Mouse (Mus musculus) forebrain, postnatal 0 days (tissue): ENCODE measurements around the gene Olfr1513. TPM values are rescaled to one million over a fixed set of nuclear protein-coding genes. Genes with fewer than 3 reads are reported as not detected.
"Not testable (repeated sequence)": the region's sequence is repeated elsewhere in the genome, so short reads cannot be mapped to it uniquely, and the experiment has no call there.

Experiments
- ATAC-seq: fragments of 200-750 bp; cut with Nextera tagmentation; 2 replicates; pipeline ENCODE4 v1.8.0; 2017; ENCODE audit warnings: mild to moderate bottlenecking, moderate library complexity
- DNase-seq: peaks from one replicate; pipeline ENCODE4 v3.0.0-alpha.2; 2015
- H3K27ac ChIP-seq: fragments of 300-500 bp; sonication (generic); 2 replicates; pipeline ENCODE4 v1.5.1; 2014; ENCODE audit warnings: low read depth, mild to moderate bottlenecking, antibody characterized with exemption, low read length, moderate library complexity, mixed read lengths
- H3K27me3 ChIP-seq: fragments of 300-500 bp; sonication (generic); 2 replicates; pipeline ENCODE4 v1.6.1; 2014; ENCODE audit warnings: mild to moderate bottlenecking, low read length, mixed read lengths; ENCODE audit not compliant: insufficient read depth
- H3K36me3 ChIP-seq: fragments of 300-500 bp; sonication (generic); 2 replicates; pipeline ENCODE4 v1.6.1; 2014; ENCODE audit warnings: mild to moderate bottlenecking, moderate library complexity; ENCODE audit not compliant: insufficient read depth
- H3K4me1 ChIP-seq: fragments of 300-500 bp; sonication (generic); 2 replicates; pipeline ENCODE4 v1.6.1; 2014; ENCODE audit warnings: antibody characterized with exemption; ENCODE audit not compliant: insufficient read depth
- H3K4me2 ChIP-seq: fragments of 300-500 bp; sonication (generic); 2 replicates; pipeline ENCODE4 v1.6.1; 2014; ENCODE audit warnings: low read depth, mild to moderate bottlenecking, moderate library complexity
- H3K4me3 ChIP-seq: fragments of 300-500 bp; sonication (generic); 2 replicates; pipeline ENCODE4 v1.5.1; 2014; ENCODE audit warnings: low read depth, low read length, mixed read lengths
- H3K9ac ChIP-seq: fragments of 300-500 bp; sonication (generic); 2 replicates; pipeline ENCODE4 v1.6.1; 2014; ENCODE audit warnings: mild to moderate bottlenecking
- H3K9me3 ChIP-seq: fragments of 300-500 bp; sonication (generic); 2 replicates; pipeline ENCODE4 v1.6.1; 2016; ENCODE audit warnings: low read length
- CTCF ChIP-seq: sonication (generic); IDR thresholded peaks from 2 replicates; pipeline ENCODE4 v1.5.1; 2016; ENCODE audit warnings: antibody characterized with exemption, control low read depth, low read depth
- WGBS: fragments of 180-500 bp; shearing (Covaris S2); extraction: QIAGEN DNeasy Blood & Tissue Kit; methylation state at CpG from one replicate; pipeline ENCODE4 v1.1.7; 2014; 5-methylcytosine and 5-hydroxymethylcytosine counted together
- polyA plus RNA-seq: library from polyadenylated mRNA; unstranded; fragments of >200 nt; fragmentation: Nextera tagmentation; extraction: Ambion mirVana; gene quantifications from 2 replicates; pipeline ENCODE4 v1.2.1, GENCODE M21; 2015
- total RNA-seq: library from RNA; depleted of rRNA; stranded (reverse); fragments of >200 nt; gene quantifications from 2 replicates; pipeline ENCODE4 v1.2.3, GENCODE M21; 2014; rRNA removed

Olfr1513 gene
- total and polyA plus RNA-seq, 2 experiments from 2014 or later: not detected

DNA sequence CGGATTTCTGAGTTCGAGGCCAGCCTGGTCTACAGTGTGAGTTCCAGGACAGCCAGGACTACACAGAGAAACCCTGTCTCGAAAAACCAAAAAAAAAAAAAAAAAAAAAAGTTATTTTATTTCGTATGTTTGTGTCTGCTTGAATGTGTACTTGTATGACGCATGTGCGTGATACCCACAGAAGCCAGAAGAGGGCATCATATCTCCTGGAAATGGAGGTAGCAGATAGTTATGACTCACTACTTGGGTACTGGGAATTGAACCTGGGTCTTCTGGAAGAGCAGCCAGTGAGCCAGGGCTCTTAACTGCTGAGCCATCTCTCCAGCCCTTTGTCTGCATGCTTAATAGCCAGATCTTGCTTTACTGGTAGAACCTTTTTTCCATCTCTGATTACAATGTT, 45.9 kb downstream of the Olfr1513 start:
- DNase-seq, ATAC-seq: not testable (repeated sequence)

DNA sequence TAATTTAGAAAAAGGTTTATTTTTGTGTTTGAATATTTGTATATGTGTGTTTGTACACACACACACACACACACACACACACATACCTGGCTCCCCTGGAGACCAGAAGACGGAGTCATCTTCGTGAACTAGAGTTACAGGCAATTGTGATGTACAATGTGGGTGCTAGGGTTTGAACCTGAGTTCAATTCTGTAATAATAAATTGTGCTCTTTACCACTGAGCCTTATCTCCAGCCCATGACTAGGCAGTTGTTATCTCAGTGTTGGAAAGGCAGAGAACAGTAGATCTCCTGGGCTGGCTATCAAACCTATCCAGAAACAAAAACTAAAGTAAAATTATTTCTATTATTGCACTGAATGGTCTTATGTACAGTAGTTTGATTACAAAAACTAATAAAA, 50.1 kb downstream of the Olfr1513 start:
- peaks cover 6% of the 10 kb centered on the region; the same call in 1 of the 2 replicates for H3K4me1 ChIP-seq
- H3K9me3 ChIP-seq: no peaks in the 10 kb centered on the region
- no peaks in the 10 kb centered on the region for H3K27me3 ChIP-seq
- no peak for ATAC-seq
- no peak overlapping the region for H3K9ac ChIP-seq
- H3K4me3 ChIP-seq: no peak overlapping the region
- no peak for TF ChIP-seq CTCF
- no peak overlapping the region for H3K4me2 ChIP-seq
- H3K27ac ChIP-seq: no peak overlapping the region
- DNase-seq: no peak
- 100% methylated on average over 2 of the region's 2 CpGs for WGBS
- H3K36me3 ChIP-seq: peaks cover 9% of the 10 kb centered on the region; the same call in 1 of the 2 replicates

More for the DNA sequence above, 45.9 kb downstream of the Olfr1513 start:
- WGBS: 95% methylated on average over 5 of the region's 6 CpGs
- not testable (repeated sequence) for H3K4me3 ChIP-seq, H3K27ac ChIP-seq, H3K9ac ChIP-seq, H3K9me3 ChIP-seq, H3K27me3 ChIP-seq, H3K4me2 ChIP-seq
- peaks cover 27% of the 10 kb centered on the region for H3K36me3 ChIP-seq
- TF ChIP-seq CTCF: peak; percentile 26; the same call in 1 of the 2 replicates
- H3K4me1 ChIP-seq: peaks cover 11% of the 10 kb centered on the region

DNA sequence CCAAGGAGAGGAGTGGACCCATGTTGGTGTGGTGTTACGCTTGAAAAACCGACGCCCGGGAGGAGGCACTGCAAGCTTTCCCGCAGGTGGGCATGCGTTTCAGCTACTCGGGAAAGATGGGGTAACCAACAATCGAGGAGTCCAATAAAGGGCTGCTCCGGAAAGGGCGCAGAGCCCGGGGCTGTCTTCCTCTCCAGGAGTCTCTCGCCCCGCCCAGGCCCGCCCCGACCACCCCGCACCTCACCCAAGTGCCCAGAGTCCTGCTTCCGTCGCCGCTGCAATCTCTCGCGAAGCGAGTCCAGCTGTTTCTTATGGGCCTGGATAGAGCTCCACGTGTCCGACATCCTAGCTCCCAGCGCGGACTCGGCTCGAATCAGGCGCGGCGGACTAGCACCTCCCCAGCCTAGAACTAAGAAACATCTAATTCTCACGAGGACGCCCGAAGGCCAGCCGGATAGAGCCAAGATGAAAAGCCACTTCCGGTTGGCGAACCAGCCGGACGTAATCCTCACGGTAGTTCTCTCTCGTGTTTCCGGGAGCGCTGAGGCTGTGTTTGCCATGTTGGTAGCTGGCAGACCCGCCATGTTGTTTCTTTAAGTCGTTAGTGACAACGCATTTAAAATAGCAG, 51.5 kb downstream of the Olfr1513 start, which contains the start of gene Mettl3:
TSS of gene Mettl3 (minus strand) at position 485 of the 628 bp plus-strand sequence.
- Histone ChIP-seq H3K27me3 (no peaks in the 10 kb centered on the region), H3K27ac (peak within 1 kb of the TSS; percentile 96), H3K4me1 (0 out of 2 replicates have a peak, but pooled peaks cover 4% of the 10 kb centered on the region), H3K36me3 (peaks cover 14% of the 10 kb centered on the region), H3K9ac (peak within 1 kb of the TSS; percentile 80), H3K4me2 (peak within 1 kb of the TSS; percentile 71), H3K9me3 (no peaks in the 10 kb centered on the region), H3K4me3 (peak within 1 kb of the TSS; percentile 87)
- TF ChIP-seq CTCF: peak; percentile 50
- WGBS: under 1% methylated on average over 46 of the region's 46 CpGs
- DNase-seq: peak; percentile 97
- ATAC-seq: peak; percentile 97

DNA sequence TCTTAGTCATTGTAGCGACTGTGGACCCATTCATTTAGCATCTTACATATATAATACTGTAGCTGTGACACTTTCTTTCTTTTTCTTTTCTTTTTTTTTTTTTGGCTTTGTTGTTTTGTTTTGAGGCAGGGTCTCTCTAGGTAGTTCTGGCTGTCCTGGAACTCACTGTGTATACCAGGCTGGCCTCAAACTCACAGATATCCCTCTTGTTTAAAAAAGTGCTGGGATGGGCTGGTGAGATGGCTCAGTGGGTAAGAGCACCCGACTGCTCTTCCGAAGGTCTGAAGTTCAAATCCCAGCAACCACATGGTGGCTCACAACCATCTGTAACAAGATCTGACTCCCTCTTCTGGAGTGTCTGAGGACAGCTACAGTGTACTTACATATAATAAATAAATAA, 52.7 kb downstream of the Olfr1513 start:
- WGBS: 88% methylated on average over 3 of the region's 3 CpGs
- not testable (repeated sequence) for ATAC-seq, H3K4me3 ChIP-seq, H3K9me3 ChIP-seq, H3K9ac ChIP-seq, H3K27me3 ChIP-seq, H3K4me1 ChIP-seq, H3K27ac ChIP-seq, DNase-seq
- peak overlapping the region; percentile 71; the same call in 1 of the 2 replicates for H3K4me2 ChIP-seq
- H3K36me3 ChIP-seq: peaks cover 18% of the 10 kb centered on the region

Other genes starting within 250 kb of the Olfr1513 start
- 1.6 and 3.2 TPM in 2 replicates for gene Rpgrip1, start 245.7 kb downstream of the Olfr1513 start, total RNA-seq
- 50.1 and 50.6 TPM in 2 replicates for gene Rpgrip1, start 245.7 kb downstream of the Olfr1513 start, polyA plus RNA-seq
- 41.9 and 56.9 TPM in 2 replicates for gene Supt16, start 159.0 kb downstream of the Olfr1513 start, total RNA-seq
- 31.0 and 39.1 TPM in 2 replicates for gene Supt16, start 159.0 kb downstream of the Olfr1513 start, polyA plus RNA-seq
- gene Chd8, start 98.6 kb downstream of the Olfr1513 start, total RNA-seq: 88.3 and 93.8 TPM in 2 replicates
- gene Chd8, start 98.6 kb downstream of the Olfr1513 start, polyA plus RNA-seq: 19.2 and 26.7 TPM in 2 replicates
- gene Tox4, start 77.3 kb downstream of the Olfr1513 start, total RNA-seq: 54.2 and 56.6 TPM in 2 replicates
- 46.0 and 48.7 TPM in 2 replicates for gene Tox4, start 77.3 kb downstream of the Olfr1513 start, polyA plus RNA-seq
- 43.3 and 55.0 TPM in 2 replicates for gene Rab2b, start 76.9 kb downstream of the Olfr1513 start, total RNA-seq
- 36.5 and 46.2 TPM in 2 replicates for gene Rab2b, start 76.9 kb downstream of the Olfr1513 start, polyA plus RNA-seq
- 22.7 and 25.6 TPM in 2 replicates for gene Mettl3, start 51.3 kb downstream of the Olfr1513 start, total RNA-seq
- 16.9 and 24.0 TPM in 2 replicates for gene Mettl3, start 51.3 kb downstream of the Olfr1513 start, polyA plus RNA-seq
- 51.2 and 71.7 TPM in 2 replicates for gene Sall2, start 27.6 kb downstream of the Olfr1513 start, total RNA-seq
- 23.0 and 29.2 TPM in 2 replicates for gene Sall2, start 27.6 kb downstream of the Olfr1513 start, polyA plus RNA-seq
- gene Olfr1512, start 22.8 kb upstream of the Olfr1513 start, total RNA-seq: not detected in 2 replicates
- gene Olfr1512, start 22.8 kb upstream of the Olfr1513 start, polyA plus RNA-seq: not detected in 2 replicates
- not detected in 2 replicates for gene Olfr1511, start 41.0 kb upstream of the Olfr1513 start, total RNA-seq
- not detected in 2 replicates for gene Olfr1511, start 41.0 kb upstream of the Olfr1513 start, polyA plus RNA-seq
- gene Olfr1510, start 58.0 kb upstream of the Olfr1513 start, total RNA-seq: not detected in 2 replicates
- not detected in 2 replicates for gene Olfr1510, start 58.0 kb upstream of the Olfr1513 start, polyA plus RNA-seq
- not detected in 2 replicates for gene Olfr1509, start 86.6 kb upstream of the Olfr1513 start, total RNA-seq
- gene Olfr1509, start 86.6 kb upstream of the Olfr1513 start, polyA plus RNA-seq: not detected in 2 replicates
- gene Olfr1508, start 111.1 kb upstream of the Olfr1513 start, total RNA-seq: not detected in 2 replicates
- gene Olfr1508, start 111.1 kb upstream of the Olfr1513 start, polyA plus RNA-seq: not detected in 2 replicates
- not detected in 2 replicates for gene Olfr1507, start 139.3 kb upstream of the Olfr1513 start, total RNA-seq
- not detected in 2 replicates for gene Olfr1507, start 139.3 kb upstream of the Olfr1513 start, polyA plus RNA-seq